Mouse (Mus musculus) embryo, embryonic 10 days (tissue): Measurements from ENCODE around the gene Gm6592.
"Not testable (repeated sequence)": the region's sequence is repeated elsewhere in the genome, so short reads cannot be mapped to it uniquely, and the experiment has no call there.

Source experiments
- DNase-seq: peaks from one replicate; pipeline ENCODE4 v3.0.0-alpha.2; 2015; ENCODE audit warnings: low spot score

Gene Gm6592

DNA sequence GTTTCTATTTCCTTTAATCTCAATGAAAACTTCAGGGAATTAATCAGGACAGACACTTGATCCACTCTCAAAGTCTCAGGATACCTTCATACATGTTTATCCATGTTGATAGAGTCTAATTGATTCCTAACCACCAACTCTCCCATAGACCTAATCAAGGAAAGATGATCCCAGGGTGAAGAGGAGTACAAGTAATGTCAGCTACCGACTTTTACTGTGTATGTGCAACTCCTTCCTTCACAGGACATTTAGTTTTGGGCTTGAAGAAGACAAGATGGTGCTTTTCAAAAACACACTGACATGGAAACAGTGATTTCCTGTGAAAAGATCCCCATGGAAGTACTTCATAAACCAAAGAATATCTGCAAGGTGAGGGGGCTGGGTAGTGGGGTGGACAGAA lies at the start of gene Gm6592:
TSS of gene Gm6592 (plus strand) at position 301 of the 400 bp plus-strand sequence.
- DNase-seq = no peak

DNA sequence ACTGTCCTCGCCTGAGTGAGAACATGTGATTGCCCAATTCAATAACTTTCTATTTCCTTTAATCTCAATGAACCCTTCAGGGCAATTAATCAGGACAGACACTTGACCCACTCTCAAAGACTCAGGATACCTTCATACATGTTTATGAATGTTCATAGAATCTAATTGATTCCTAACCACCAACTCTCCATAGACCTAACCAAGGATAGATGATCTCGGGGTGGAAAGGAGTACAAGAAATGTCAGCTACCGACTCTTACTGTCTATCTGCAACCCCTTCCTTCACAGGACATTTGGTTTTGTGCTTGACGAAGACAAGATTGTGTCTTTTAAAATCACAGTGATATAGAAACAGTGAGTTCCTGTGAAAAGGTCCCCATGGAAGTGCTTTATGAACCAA lies 40.4 kb upstream of the Gm6592 start, which contains the start of gene Ssxb5:
TSS of gene Ssxb5 (plus strand) at position 301 of the 400 bp plus-strand sequence.
- DNase-seq = not testable (repeated sequence)

- DNase-seq = peak; percentile 15
These were observed 11.8 kb upstream of the Gm6592 start for GRCm38 (mm10) chrX:8832043-8832442.

DNA sequence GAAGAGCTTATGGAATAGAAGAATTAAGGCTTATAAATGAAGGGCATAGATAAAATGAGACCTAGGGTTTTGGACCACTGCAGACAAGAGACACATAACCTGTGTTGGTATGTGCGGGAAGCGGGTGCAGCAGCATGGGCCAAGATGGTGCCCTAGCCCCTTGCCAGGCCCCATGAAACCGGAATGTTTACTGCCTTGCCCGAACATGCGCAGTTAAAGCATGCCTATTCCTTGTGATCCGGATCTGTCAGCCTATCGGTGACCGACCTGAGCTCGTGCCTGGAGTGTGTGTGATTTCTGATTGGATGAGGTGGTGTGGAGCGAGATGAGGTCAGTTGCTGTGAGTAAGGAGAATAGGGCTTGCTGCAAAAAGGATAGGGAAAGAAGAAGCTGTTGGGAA lies 8.7 kb downstream of the Gm6592 start:
- DNase-seq = no peak

DNA sequence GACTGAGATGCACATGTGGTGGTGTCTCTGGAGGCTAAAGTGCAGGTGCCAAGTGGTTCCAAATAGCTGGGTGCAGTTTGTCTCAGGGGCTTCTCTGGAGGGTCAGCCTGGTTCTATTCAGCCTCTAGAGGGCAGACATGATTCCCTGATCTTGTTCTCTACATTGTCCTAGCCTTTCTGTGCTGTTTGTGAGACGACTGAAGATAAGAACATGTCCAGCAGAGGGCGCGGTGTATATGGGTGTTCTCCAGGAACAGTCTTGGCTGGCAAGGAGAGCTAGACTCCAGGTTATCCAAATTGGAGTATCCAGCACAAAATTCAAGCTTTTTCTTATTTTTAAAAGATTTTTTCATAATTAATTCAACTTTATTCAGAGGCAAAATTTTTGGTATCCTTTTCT lies 20.5 kb downstream of the Gm6592 start:
- peak; percentile 83 for DNase-seq

GRCm38 (mm10) chrX:8873953-8874352 lies 30.2 kb downstream of the Gm6592 start, which contains the start of gene Gm5751:
Gene Gm5751, plus strand, starts transcription at chrX:8874253.
- DNase-seq = not testable (repeated sequence)

DNA sequence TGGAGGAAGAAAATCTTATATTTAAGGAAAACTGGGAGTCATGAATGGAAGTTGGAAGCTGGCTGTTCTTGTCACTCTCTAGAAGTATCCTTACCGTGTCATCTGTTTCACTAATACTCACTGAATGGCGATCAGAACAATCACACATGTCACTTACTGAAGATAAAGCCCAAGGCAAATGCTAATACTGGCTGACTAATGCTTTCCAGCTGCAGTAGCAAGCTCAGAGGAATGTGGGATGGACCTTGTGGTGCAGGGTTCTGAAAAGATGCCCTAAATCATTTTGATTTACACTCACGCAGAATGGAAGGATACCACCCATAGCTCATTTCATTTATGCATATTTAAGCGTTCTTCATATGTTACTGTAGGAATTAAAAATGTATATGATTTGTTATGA lies 40.5 kb downstream of the Gm6592 start:
- DNase-seq = no peak

- no peak for DNase-seq
These were observed 48.2 kb downstream of the Gm6592 start for GRCm38 (mm10) chrX:8891975-8892342.

DNA sequence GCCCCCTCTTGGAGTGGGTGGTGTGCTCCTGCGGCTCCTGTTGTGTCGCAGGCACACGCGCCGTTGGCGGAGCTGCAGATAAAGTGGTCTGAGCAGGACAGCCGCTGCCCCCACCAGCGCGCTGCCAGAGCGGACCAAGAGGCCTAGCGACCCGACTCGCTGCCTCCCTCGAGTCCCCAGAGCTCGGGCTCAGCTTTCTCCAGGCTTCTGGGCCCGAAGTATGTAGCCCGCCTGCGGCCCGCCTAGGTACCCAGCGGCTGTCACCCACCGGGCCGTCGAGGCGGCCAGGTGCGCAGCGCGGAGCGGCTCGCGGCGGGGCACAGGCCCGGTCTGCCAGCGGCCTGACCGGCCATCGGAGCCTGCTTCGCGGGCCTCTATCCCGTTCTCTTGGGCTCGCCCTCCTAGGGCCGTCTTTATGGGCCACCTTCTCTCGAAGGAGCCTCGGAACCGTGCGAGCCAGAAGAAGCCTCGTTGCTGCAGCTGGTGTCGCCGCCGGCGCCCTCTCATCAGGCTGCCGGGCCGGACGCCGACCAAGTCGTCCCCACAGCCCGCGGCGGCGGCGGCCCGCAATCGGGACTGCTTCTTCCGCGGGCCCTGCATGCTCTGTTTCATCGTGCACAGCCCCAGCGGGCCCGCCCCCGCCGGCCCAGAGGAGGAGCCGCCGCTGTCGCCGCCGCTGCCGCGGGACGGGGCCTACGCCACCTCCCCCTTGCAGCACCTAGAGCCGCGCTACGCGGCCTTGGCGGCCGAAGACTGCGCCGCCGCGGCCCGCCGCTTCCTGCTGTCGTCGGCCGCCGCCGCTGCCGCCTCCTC lies 48.8 kb downstream of the Gm6592 start, which contains the start of gene B630019K06Rik:
TSS of gene B630019K06Rik (plus strand) at position 40 of the 813 bp plus-strand sequence.
- DNase-seq = peak; percentile 56

DNA sequence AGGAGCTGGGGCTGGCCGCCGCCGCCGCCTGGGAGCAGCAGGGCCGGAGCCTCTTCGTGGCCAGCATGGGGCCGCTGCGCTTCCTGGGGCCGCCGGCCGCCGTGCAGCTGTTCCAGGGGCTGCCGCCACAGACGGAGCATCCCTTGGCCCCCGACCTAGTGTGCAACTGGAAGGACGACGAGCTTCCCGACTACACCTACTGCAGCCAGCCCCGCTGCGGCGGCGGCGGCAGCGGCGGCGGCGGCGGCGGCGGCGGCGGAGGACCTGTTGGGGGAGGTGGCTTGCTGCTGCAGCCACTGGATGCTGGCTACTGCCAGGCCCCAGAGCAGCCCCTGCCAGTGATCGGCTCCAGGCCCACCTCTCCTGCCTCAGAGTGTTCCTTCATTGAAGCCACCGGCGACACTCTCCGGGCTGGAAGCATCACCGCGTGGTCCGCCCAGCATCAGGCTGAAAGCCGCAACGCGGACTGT lies 49.4 kb downstream of the Gm6592 start:
- DNase-seq = peak; percentile 21
